Mouse (Mus musculus) inflammation-experienced regulatory T-cells, adult 16 weeks (primary cell): Measurements from ENCODE around the gene Zfp821. TPM values are rescaled to one million over a fixed set of nuclear protein-coding genes. Genes with fewer than 3 reads are reported as not detected.

Experiments
- polyA plus RNA-seq: library from polyadenylated mRNA; unstranded; fragments of 100-300 nt; shearing (Covaris generic); gene quantifications from one replicate; pipeline ENCODE4 v1.2.1, GENCODE M21; 2017

Gene Zfp821
- polyA plus RNA-seq: 6.7 TPM

GRCm38 (mm10) chr8:109705320-109706075 is at the start of gene Zfp821:
Zfp821 (plus strand) TSS chr8:109705546.

GRCm38 (mm10) chr8:109693146-109693900 is 12.0 kb upstream of the Zfp821 start, which contains the start of gene Ist1:
Ist1 (minus strand) TSS chr8:109693260.

GRCm38 (mm10) chr8:109737237-109738048 is 32.1 kb downstream of the Zfp821 start, which contains the start of gene Atxn1l:
Atxn1l (minus strand) TSS chr8:109737739.

Other genes with a start within 250 kb of the Zfp821 start
- gene Pmfbp1, start 211.5 kb upstream of the Zfp821 start, polyA plus RNA-seq: not detected
- 38.8 TPM for gene Dhx38, start 139.7 kb upstream of the Zfp821 start, polyA plus RNA-seq
- 7.5 TPM for gene Txnl4b, start 139.7 kb upstream of the Zfp821 start, polyA plus RNA-seq
- not detected for gene Hp, start 126.4 kb upstream of the Zfp821 start, polyA plus RNA-seq
- 38.2 TPM for gene Dhodh, start 96.9 kb upstream of the Zfp821 start, polyA plus RNA-seq
- 1.9 TPM for gene Pkd1l3, start 91.0 kb upstream of the Zfp821 start, polyA plus RNA-seq
- 175 TPM for gene Ist1, start 12.3 kb upstream of the Zfp821 start, polyA plus RNA-seq
- 2.2 TPM for gene Atxn1l, start 32.2 kb downstream of the Zfp821 start, polyA plus RNA-seq
- gene Ap1g1, start 73.0 kb downstream of the Zfp821 start, polyA plus RNA-seq: 73.3 TPM
- 0.89 TPM for gene Phlpp2, start 163.0 kb downstream of the Zfp821 start, polyA plus RNA-seq